Mouse (Mus musculus) bone marrow, adult 2 months (tissue): ENCODE measurements around the gene Ctnnbip1.

Experiments
- CTCF ChIP-seq: fragments of 200-500 bp; IDR thresholded peaks from 2 replicates; pipeline ENCODE4 v1.5.1; 2011; ENCODE audit warnings: low read length, control low read depth; ENCODE audit not compliant: control insufficient read depth, insufficient read depth
- POLR2A ChIP-seq: fragments of 200-500 bp; IDR thresholded peaks from 2 replicates; pipeline ENCODE4 v1.6.1; 2011; ENCODE audit warnings: low read depth, mild to moderate bottlenecking, control low read depth, low read length, borderline replicate concordance; ENCODE audit not compliant: control insufficient read depth

DNA sequence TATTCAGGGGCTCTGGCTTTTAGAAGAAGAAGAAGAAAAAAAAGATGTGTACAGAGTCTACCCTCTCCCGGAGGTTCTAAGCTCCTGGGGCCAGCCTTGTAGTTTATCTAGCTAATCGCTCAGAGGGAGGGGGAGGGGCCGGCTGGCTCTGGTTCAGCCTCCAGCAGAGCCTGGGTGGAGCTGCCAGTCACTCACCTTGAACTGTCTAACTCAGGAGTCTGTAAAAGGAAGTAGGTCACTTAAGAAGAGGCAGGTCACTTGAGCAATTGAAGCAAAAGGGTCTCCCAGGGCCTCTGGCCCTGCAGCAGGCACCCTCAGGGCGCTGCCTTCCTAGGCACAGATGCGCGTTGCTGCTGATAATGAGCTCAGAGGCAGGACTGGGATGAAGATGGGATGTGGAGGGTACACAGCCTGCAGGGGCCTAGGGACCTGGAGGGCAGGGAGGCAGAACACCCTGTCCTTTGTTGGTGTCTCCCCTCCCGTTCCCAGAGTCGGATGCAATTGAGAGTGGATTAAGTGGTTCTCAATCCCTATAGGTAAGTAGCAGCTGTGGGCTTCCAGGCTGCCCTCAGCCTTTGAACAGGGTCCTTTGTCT, 49.5 kb downstream of the Ctnnbip1 start:
- TF ChIP-seq CTCF (no peak), POLR2A (no peak)
